Comparison of ENCODE assay signal across 19 mouse cellular contexts in the genomic region with DNA sequence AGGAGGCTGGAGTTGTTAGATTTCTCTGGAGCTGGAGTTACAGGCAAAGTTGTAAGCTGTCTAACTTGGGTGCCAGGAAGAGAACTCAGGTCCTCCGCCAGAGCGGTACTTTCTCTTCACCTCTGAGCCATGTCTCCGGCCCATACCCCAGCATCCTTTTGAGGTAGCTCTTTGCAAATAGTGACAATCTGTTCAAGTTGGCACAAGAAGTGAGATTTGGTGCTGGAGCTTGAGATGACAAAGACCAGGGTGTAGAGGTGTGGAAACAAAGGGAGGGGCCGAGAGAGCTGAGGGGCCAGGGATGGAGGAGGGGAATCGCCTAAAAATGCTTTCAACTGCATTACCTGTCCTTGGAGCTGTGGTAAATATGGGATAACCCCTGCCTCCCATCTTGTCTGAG. TPM values are rescaled to one million over a fixed set of nuclear protein-coding genes. Genes with fewer than 3 reads are reported as not detected.
DNase-seq lines count a peak whose midpoint lies in the region; ATAC-seq and TF ChIP-seq lines count a peak whose summit lies in the region.
"Had no signal": no experiment of that assay in that cellular context is flagged by ENCODE, and none has a peak within 500 bp of the region (broad histone marks: within the 10 kb centered on the region; RNA-seq: fewer than 3 reads in every experiment).

No protein-coding gene starts in this region.

- no peak for TF ChIP-seq CTCF in cerebellum, adult 2 months (IDR thresholded peaks at IDR 0.05; ENCODE audit: borderline replicate concordance, insufficient read depth, low read depth, low read length)

- no peaks in the 10 kb centered on the region for H3K4me1 ChIP-seq in lung, embryonic 15.5 days
- peaks cover 9% of the 10 kb centered on the region for H3K4me1 ChIP-seq in cerebellum, adult 2 months (ENCODE audit: control insufficient read depth, insufficient read depth, low read length)
- no peaks in the 10 kb centered on the region for H3K4me1 ChIP-seq in forebrain, embryonic 15.5 days
- H3K4me1 ChIP-seq: embryonic facial prominence, embryonic 12.5 days; limb, embryonic 13.5 days; liver, embryonic 12.5 days; neural tube, embryonic 12.5 days had no signal

- no peak overlapping the region for H3K4me2 ChIP-seq in lung, embryonic 15.5 days
- H3K4me2 ChIP-seq in forebrain, embryonic 15.5 days (replicated peaks): no peak overlapping the region
- H3K4me2 ChIP-seq: embryonic facial prominence, embryonic 12.5 days; heart, embryonic 13.5 days; limb, embryonic 13.5 days; liver, embryonic 12.5 days; neural tube, embryonic 12.5 days had no signal

- no peaks in the 10 kb centered on the region for H3K27me3 ChIP-seq in lung, embryonic 15.5 days
- no peaks in the 10 kb centered on the region for H3K27me3 ChIP-seq in cerebellum, adult 2 months (ENCODE audit: control insufficient read depth, insufficient read depth, low read length)
- H3K27me3 ChIP-seq in forebrain, embryonic 15.5 days: no peaks in the 10 kb centered on the region
- H3K27me3 ChIP-seq: embryonic facial prominence, embryonic 12.5 days; heart, embryonic 13.5 days; limb, embryonic 13.5 days; neural tube, embryonic 12.5 days; Patski had no signal

- H3K9me3 ChIP-seq in lung, embryonic 15.5 days: no peaks in the 10 kb centered on the region
- H3K9me3 ChIP-seq in forebrain, embryonic 15.5 days: no peaks in the 10 kb centered on the region
- H3K9me3 ChIP-seq: embryonic facial prominence, embryonic 12.5 days; G1E; heart, embryonic 13.5 days; limb, embryonic 13.5 days; liver, embryonic 12.5 days had no signal

- no peak overlapping the region for H3K4me3 ChIP-seq in lung, embryonic 15.5 days
- no peak overlapping the region for H3K4me3 ChIP-seq in cerebellum, adult 2 months (replicated peaks; ENCODE audit: insufficient read depth, low read depth, low read length)
- H3K4me3 ChIP-seq in forebrain, embryonic 15.5 days: no peak overlapping the region
- H3K4me3 ChIP-seq: embryonic facial prominence, embryonic 12.5 days; heart, embryonic 13.5 days; limb, embryonic 13.5 days; liver, embryonic 12.5 days; neural tube, embryonic 12.5 days had no signal

- no peak overlapping the region for H3K9ac ChIP-seq in lung, embryonic 15.5 days
- H3K9ac ChIP-seq in forebrain, embryonic 15.5 days (replicated peaks): no peak overlapping the region
- H3K9ac ChIP-seq: embryonic facial prominence, embryonic 12.5 days; heart, embryonic 13.5 days; limb, embryonic 13.5 days; liver, embryonic 12.5 days; neural tube, embryonic 12.5 days had no signal

- no peak overlapping the region for H3K27ac ChIP-seq in lung, embryonic 15.5 days
- no peak overlapping the region for H3K27ac ChIP-seq in cerebellum, adult 2 months (ENCODE audit: insufficient read depth, low read length)
- H3K27ac ChIP-seq in forebrain, embryonic 15.5 days (replicated peaks): no peak overlapping the region
- H3K27ac ChIP-seq: embryonic facial prominence, embryonic 12.5 days; limb, embryonic 13.5 days; liver, embryonic 12.5 days; neural tube, embryonic 12.5 days had no signal

- no peaks in the 10 kb centered on the region for H3K36me3 ChIP-seq in lung, embryonic 15.5 days
- no peaks in the 10 kb centered on the region for H3K36me3 ChIP-seq in forebrain, embryonic 15.5 days
- H3K36me3 ChIP-seq: embryonic facial prominence, embryonic 12.5 days; G1E; heart, embryonic 13.5 days; limb, embryonic 13.5 days; liver, embryonic 12.5 days; neural tube, embryonic 12.5 days had no signal

- intact Hi-C loops in heart, postnatal 14 days (cut with DNase I): no loop called here

- TF ChIP-seq POLR2A in cerebellum, adult 2 months (IDR thresholded peaks at IDR 0.05; ENCODE audit: borderline replicate concordance, insufficient read depth, low read length): no peak

- WGBS in lung, embryonic 15.5 days: 84% methylated on average over 5 of the region's 5 CpGs
- WGBS in cerebellum, adult 2 months: 26% methylated on average over 5 of the region's 5 CpGs
- WGBS in forebrain, embryonic 15.5 days: 83% methylated on average over 5 of the region's 5 CpGs

- DNase-seq in heart, adult 11 months: peak; percentile 87
- DNase-seq in heart, postnatal 14 days: no peak
- no peak for DNase-seq in lung, postnatal 25 days (ENCODE audit: low spot score)
- DNase-seq in cerebellum, adult 2 months: peak; percentile 54 to 85
- DNase-seq in urinary bladder, adult 2 months (ENCODE audit: low spot score): no peak
- DNase-seq: midbrain, embryonic 14.5 days; right cerebral cortex, postnatal 25 days; thymus, postnatal 14 days had no signal

- ATAC-seq in lung, embryonic 15.5 days (ENCODE audit: borderline replicate concordance, extremely low read depth, low FRiP score, low TSS enrichment): 0 out of 2 replicates have a peak, but pooled peaks have one; percentile 8
- ATAC-seq in forebrain, embryonic 15.5 days (replicated peaks): no peak
- ATAC-seq: hindbrain, embryonic 16.5 days; intestine, embryonic 16.5 days; liver, embryonic 12.5 days; Patski had no signal

RNA-seq across cellular contexts. Expression of a gene that starts 24.6 kb away (rescaled TPM):
- total RNA-seq in heart, postnatal 14 days (2021): 100 to 1,000 TPM; 199 to 203 TPM
- polyA plus RNA-seq in lung, embryonic 15.5 days (2015; fragmentation: Nextera tagmentation; extraction: Ambion mirVana): 21.1 and 25.2 TPM in 2 replicates
- polyA plus RNA-seq in cerebellum, adult 2 months (2012; rRNA removed): 21.9 and 24.4 TPM in 2 replicates
- 66.3 and 86.7 TPM in 2 replicates for polyA plus RNA-seq in urinary bladder, adult 2 months (2012; rRNA removed)
- 20.3 and 22.4 TPM in 2 replicates for polyA plus RNA-seq in forebrain, embryonic 15.5 days (2015; fragmentation: Nextera tagmentation; extraction: Ambion mirVana)

Comparison
In these comparisons a context has a peak if more than half of its experiments do, and no peak if none do; other contexts are left out.
1. DNase-seq: peak in heart, adult 11 months (single experiment) and cerebellum, adult 2 months (2 of 2); none in heart, postnatal 14 days (0 of 2), lung, postnatal 25 days (single experiment) and urinary bladder, adult 2 months (single experiment).